Mouse (Mus musculus) embryonic facial prominence, embryonic 10.5 days (tissue): Measurements from ENCODE around the gene Trir. TPM values are rescaled to one million over a fixed set of nuclear protein-coding genes. Genes with fewer than 3 reads are reported as not detected.
A peak's percentile ranks its signal among the peaks of the same experiment; 100 is the strongest.

Source experiments
- DNase-seq: peaks from one replicate; pipeline ENCODE4 v3.0.0-alpha.2; 2017; ENCODE audit warnings: low spot score
- H3K27ac ChIP-seq: fragments of 300-500 bp; sonication (generic); replicated peaks from 2 replicates; pipeline ENCODE4 v1.5.1; 2016; ENCODE audit warnings: mild to moderate bottlenecking
- H3K27me3 ChIP-seq: fragments of 300-500 bp; sonication (generic); replicated peaks from 2 replicates; pipeline ENCODE4 v1.6.1; 2016; ENCODE audit warnings: low read depth, mild to moderate bottlenecking; ENCODE audit not compliant: poor library complexity, severe bottlenecking
- H3K36me3 ChIP-seq: fragments of 300-500 bp; sonication (generic); replicated peaks from 2 replicates; pipeline ENCODE4 v1.6.1; 2016; ENCODE audit warnings: mild to moderate bottlenecking, moderate library complexity
- H3K4me1 ChIP-seq: fragments of 300-500 bp; sonication (generic); 2 replicates; pipeline ENCODE4 v1.6.1; 2016
- H3K4me3 ChIP-seq: fragments of 300-500 bp; sonication (generic); 2 replicates; pipeline ENCODE4 v1.5.1; 2016; ENCODE audit warnings: mild to moderate bottlenecking, moderate library complexity
- H3K9me3 ChIP-seq: fragments of 300-500 bp; sonication (generic); 2 replicates; pipeline ENCODE4 v1.6.1; 2016; ENCODE audit warnings: mild to moderate bottlenecking
- WGBS: fragments of 180-500 bp; shearing (Covaris S2); methylation state at CpG from one replicate; pipeline ENCODE4 v1.1.7; 2016; 5-methylcytosine and 5-hydroxymethylcytosine counted together
- polyA plus RNA-seq: library from polyadenylated mRNA; unstranded; fragments of >200 nt; fragmentation: Nextera tagmentation; extraction: Ambion mirVana; gene quantifications from 2 replicates; pipeline ENCODE4 v1.2.1, GENCODE M21; 2016

The Trir gene
- polyA plus RNA-seq, 1 experiment from 2014 or later: 157 TPM

DNA sequence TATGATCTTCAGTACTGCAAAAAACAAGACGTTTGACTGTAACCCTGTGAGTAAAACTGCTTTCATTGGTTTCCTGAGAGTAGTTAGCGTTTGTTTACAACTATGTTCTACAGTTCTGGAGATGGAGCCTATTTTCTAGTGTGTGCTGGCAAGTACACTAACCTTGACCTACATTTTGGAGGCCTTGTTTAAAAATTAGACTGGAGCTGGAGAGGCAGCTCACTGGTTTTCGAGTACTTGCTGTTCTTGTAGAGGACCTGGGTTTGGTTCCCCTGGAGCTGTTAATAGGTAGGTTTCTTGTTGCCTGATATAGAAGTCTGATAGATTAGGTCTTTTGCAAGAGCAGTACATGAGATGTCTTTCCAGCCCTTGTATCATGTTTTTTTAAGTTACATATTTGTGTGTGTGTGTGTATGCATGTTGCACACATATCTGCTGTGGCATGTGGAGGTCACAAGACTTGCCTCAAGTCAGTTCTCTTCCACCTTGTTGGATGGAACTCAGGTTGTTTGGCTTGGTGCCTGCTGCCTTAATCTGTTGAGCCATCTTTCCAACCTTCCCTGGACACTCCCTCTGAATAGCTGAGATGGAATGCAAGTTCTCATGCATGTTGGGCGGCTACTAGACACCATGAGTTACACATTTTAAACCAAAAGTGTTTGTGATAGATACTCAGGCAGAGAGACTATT is 6.1 kb downstream of the Trir start:
- Histone ChIP-seq H3K4me3 (no peak overlapping the region), H3K27me3 (no peaks in the 10 kb centered on the region), H3K36me3 (peaks cover 58% of the 10 kb centered on the region), H3K27ac (no peak overlapping the region), H3K9me3 (no peaks in the 10 kb centered on the region), H3K4me1 (peaks cover 37% of the 10 kb centered on the region)
- no peak for DNase-seq
- 86% methylated on average over 4 of the region's 4 CpGs for WGBS

DNA sequence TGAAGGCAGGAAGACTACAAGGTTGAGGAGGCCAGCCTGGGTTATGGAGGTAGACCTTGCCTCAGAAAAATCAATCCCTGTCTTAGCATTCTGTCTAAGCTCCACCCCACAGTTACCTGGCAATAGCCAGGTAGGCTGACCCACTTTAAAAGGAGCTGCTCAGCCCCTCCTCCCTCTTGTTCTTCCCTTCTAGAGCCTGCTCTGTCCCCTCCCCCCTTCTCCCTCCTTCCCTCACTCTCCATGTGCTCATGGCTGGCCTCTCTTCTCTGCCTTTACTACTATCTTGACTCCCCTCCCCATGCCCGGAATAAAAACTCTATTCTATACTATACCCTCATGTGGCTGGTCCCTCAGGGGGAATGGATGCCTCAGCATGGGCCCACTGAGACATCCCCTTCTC is 7.2 kb downstream of the Trir start:
- Histone ChIP-seq H3K4me3 (peak overlapping the region; percentile 23; the same call in 1 of the 2 replicates), H3K9me3 (no peaks in the 10 kb centered on the region), H3K36me3 (peaks cover 55% of the 10 kb centered on the region), H3K4me1 (peaks cover 37% of the 10 kb centered on the region), H3K27me3 (no peaks in the 10 kb centered on the region), H3K27ac (no peak overlapping the region)
- DNase-seq: no peak
- WGBS: 62% methylated on average over 1 of the region's 1 CpGs

DNA sequence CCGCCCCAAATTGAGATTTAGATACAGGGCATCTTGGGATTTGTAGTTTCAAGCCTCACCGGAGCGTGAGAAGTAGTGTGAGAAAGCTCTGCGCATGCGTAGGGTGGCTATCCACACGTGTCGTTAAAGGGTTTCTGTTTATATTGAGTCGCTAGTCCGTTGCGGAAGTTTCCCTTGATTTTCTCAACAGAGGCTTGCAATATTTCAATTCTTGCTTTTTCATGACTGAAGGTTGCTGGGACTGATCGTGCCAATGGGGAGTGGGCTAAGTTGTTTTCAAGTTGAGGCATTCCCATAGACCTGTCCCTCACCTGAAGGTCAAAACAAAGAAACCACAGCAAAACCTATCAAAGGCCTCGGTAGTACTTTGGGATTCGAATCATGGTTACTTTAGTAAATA is 8.1 kb downstream of the Trir start:
- Histone ChIP-seq H3K36me3 (peaks cover 48% of the 10 kb centered on the region), H3K27me3 (no peaks in the 10 kb centered on the region), H3K4me1 (peaks cover 40% of the 10 kb centered on the region), H3K9me3 (no peaks in the 10 kb centered on the region), H3K27ac (peak overlapping the region; percentile 96), H3K4me3 (peak overlapping the region; percentile 94)
- peak; percentile 81 for DNase-seq
- 5% methylated on average over 13 of the region's 13 CpGs for WGBS

DNA sequence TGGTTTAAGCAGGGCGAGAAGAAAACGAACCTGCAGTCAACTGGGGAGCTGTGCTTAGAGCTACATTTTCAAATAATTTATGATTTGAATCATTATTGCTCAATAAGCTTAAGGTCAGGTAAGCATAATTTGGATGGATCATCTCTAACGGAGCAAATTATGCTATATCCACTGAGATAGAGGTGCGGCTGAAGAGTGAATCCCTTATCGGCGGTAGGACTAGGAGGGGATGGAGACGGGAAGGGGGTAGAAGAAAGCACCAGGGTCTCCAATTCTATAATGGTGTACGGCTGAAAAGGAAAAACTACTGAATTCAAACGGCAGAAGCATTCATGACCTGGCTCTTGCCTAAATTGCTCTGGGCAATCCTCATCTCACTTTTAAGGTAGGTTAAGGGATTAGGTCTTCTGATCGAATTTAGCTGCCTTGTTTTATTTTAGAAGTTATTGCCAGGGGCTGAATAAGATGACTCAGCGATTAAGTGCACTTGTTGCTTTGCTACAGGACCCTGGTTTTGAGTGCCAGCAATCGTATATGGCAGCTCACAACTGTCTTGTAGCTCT is 8.6 kb downstream of the Trir start:
- H3K9me3 ChIP-seq: no peaks in the 10 kb centered on the region
- 8% methylated on average over 12 of the region's 12 CpGs for WGBS
- no peaks in the 10 kb centered on the region for H3K27me3 ChIP-seq
- H3K36me3 ChIP-seq: peaks cover 48% of the 10 kb centered on the region
- DNase-seq: no peak
- H3K27ac ChIP-seq: peak overlapping the region; percentile 96
- H3K4me1 ChIP-seq: peaks cover 42% of the 10 kb centered on the region
- H3K4me3 ChIP-seq: peak overlapping the region; percentile 94

DNA sequence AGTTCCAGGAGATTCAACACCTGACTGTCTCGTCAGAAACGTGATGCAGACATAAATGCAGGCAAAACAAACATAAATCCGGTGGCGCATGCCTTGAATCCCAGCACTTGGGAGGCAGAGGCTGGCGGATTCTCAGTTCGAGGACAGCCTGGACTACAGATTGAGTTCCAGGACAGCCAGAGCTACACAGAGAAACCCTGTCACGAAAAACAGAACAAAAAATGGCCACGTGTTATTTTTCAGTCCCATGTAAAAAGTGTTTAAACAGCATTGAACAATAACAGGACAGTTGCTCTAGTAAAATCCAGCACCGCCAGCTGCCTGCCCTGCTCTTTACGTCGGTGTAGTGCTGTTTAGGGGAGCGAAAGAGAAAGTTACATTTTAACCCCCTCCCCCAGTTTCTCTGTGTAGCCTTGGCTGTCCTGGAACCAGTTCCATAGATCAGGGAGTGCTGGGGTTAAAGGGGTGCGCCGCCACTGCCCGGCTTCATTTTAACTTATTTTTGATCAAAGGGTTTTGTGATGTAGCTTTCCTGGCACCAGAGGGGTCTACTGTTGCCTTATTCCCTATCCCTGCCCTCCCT is 9.2 kb downstream of the Trir start:
- Histone ChIP-seq H3K9me3 (no peaks in the 10 kb centered on the region), H3K36me3 (peaks cover 48% of the 10 kb centered on the region), H3K27me3 (no peaks in the 10 kb centered on the region), H3K27ac (peak overlapping the region; percentile 96), H3K4me1 (peaks cover 42% of the 10 kb centered on the region), H3K4me3 (peak overlapping the region; percentile 94)
- 1% methylated on average over 15 of the region's 15 CpGs for WGBS
- peak; percentile 51 for DNase-seq

DNA sequence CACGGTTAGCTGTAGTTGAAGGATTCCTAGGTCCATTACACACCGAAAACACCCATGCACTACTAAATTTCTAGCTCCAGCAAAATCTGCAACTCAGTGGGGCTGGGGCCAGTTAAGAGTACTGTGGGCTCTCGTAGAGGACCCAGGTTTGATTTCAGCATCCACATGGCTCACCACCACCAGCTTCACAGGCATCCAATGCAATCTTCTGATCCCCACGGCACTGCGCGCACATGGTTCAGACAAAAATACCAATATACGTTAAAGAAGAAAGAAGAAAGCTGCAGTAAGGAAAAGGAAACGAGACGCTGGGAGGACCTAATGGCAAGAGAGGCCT is 9.7 kb downstream of the Trir start:
- peak overlapping the region; percentile 96 for H3K27ac ChIP-seq
- H3K4me3 ChIP-seq: peak overlapping the region; percentile 94
- H3K27me3 ChIP-seq: no peaks in the 10 kb centered on the region
- no peaks in the 10 kb centered on the region for H3K9me3 ChIP-seq
- peaks cover 42% of the 10 kb centered on the region for H3K4me1 ChIP-seq
- H3K36me3 ChIP-seq: peaks cover 48% of the 10 kb centered on the region
- DNase-seq: no peak
- WGBS: 0% methylated on average over 9 of the region's 9 CpGs

- H3K27me3 ChIP-seq: no peaks in the 10 kb centered on the region
- H3K4me3 ChIP-seq: peak within 1 kb of the TSS; percentile 94
- H3K36me3 ChIP-seq: peaks cover 48% of the 10 kb centered on the region
- H3K9me3 ChIP-seq: no peaks in the 10 kb centered on the region
- peak within 1 kb of the TSS; percentile 96 for H3K27ac ChIP-seq
- DNase-seq: peak; percentile 92
- under 1% methylated on average over 59 of the region's 59 CpGs for WGBS
- H3K4me1 ChIP-seq: peaks cover 42% of the 10 kb centered on the region
Measured at GRCm38 (mm10) chr8:85036718-85037365, 10.2 kb downstream of the Trir start, which contains the start of gene Tnpo2. Gene Tnpo2, plus strand, starts transcription at chr8:85036915.

- H3K27ac ChIP-seq: peak overlapping the region; percentile 96
- DNase-seq: peak; percentile 84
- peak overlapping the region; percentile 94 for H3K4me3 ChIP-seq
- H3K4me1 ChIP-seq: peaks cover 42% of the 10 kb centered on the region
- no peaks in the 10 kb centered on the region for H3K9me3 ChIP-seq
- H3K36me3 ChIP-seq: peaks cover 48% of the 10 kb centered on the region
- 0% methylated on average over 14 of the region's 14 CpGs for WGBS
- no peaks in the 10 kb centered on the region for H3K27me3 ChIP-seq
Measured at GRCm38 (mm10) chr8:85037366-85037680, 10.7 kb downstream of the Trir start.

- H3K4me1 ChIP-seq: peaks cover 42% of the 10 kb centered on the region
- DNase-seq: peak; percentile 66
- peaks cover 48% of the 10 kb centered on the region for H3K36me3 ChIP-seq
- no peaks in the 10 kb centered on the region for H3K9me3 ChIP-seq
- peak overlapping the region; percentile 94 for H3K4me3 ChIP-seq
- H3K27ac ChIP-seq: peak overlapping the region; percentile 96
- H3K27me3 ChIP-seq: no peaks in the 10 kb centered on the region
- WGBS: under 1% methylated on average over 57 of the region's 57 CpGs
Measured at GRCm38 (mm10) chr8:85037681-85038531, 11.3 kb downstream of the Trir start.

- 90% methylated on average over 6 of the region's 6 CpGs for WGBS
Measured at GRCm38 (mm10) chr8:85043619-85044018, 17.0 kb downstream of the Trir start.

DNA sequence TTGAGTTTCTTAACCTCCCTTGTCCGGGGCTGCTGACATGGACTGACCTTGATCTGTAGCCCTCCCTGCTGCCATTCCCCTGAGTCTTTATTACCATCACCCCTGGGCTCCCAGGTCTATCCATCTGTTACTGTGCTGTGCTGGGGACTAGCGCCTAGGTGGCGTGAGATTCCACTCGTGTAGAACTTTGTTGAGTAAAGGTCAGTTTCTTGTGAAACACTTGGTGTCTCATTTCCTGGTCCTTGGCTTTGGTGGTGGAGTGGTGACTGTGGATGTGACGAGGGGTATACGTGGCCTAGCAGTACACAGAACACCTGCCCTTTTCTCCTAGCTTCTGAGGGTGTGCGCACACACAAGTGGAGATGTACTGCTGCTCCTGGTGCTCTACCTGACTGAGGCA is 30.7 kb downstream of the Trir start:
- WGBS: 85% methylated on average over 7 of the region's 7 CpGs

More at GRCm38 (mm10) chr8:85043619-85044018, 17.0 kb downstream of the Trir start:
- Histone ChIP-seq H3K9me3 (no peaks in the 10 kb centered on the region), H3K4me3 (no peak overlapping the region), H3K4me1 (peaks cover 14% of the 10 kb centered on the region), H3K36me3 (peaks cover 90% of the 10 kb centered on the region), H3K27me3 (no peaks in the 10 kb centered on the region), H3K27ac (no peak overlapping the region)
- DNase-seq: no peak

More for the DNA sequence above, 30.7 kb downstream of the Trir start:
- no peaks in the 10 kb centered on the region for H3K9me3 ChIP-seq
- H3K4me1 ChIP-seq: peaks cover 23% of the 10 kb centered on the region
- no peak overlapping the region for H3K27ac ChIP-seq
- no peak overlapping the region for H3K4me3 ChIP-seq
- H3K27me3 ChIP-seq: no peaks in the 10 kb centered on the region
- DNase-seq: no peak
- H3K36me3 ChIP-seq: peaks cover 63% of the 10 kb centered on the region
